Mouse (Mus musculus): ENCODE data around the gene Scaf4. TPM values are rescaled to one million over a fixed set of nuclear protein-coding genes. Genes with fewer than 3 reads are reported as not detected.

The Scaf4 gene
- total RNA-seq, 1 experiment: 36.0 TPM

DNA sequence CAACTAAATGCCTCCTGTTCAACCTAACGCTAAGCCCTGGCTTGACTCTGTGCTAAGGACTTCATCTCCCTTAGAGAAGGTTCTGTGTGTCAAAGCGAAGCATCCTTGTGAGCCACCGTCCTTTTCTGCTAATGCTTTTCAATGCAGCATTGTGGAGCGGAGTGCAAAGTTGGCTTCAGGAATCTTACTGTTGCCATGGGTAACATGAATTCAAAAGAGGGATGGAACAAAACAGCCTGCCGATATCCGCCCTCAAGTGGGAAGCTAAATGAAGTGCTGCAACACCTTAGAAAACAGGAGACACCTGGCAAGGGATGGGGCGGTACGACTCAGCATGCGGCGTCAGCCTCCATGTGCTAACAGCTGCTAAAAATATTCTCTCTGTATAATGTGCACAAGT, 107.8 kb downstream of the Scaf4 start:
- H3K4me3 ChIP-seq (ENCODE audit: insufficient read depth in 1 of 2, low read depth in 1 of 2, low read length in 2 of 2, poor library complexity in 1 of 2, severe bottlenecking in 1 of 2): no peak overlapping the region
- H3K27ac ChIP-seq (ENCODE audit: insufficient read depth, low read depth, low read length, poor library complexity, severe bottlenecking): no peak overlapping the region
- H3K4me1 ChIP-seq (ENCODE audit: control insufficient read depth in 2 of 2, insufficient read depth in 2 of 2, low read length in 2 of 2, poor library complexity in 1 of 2): peaks cover 0 to 5% of the 10 kb centered on the region in 2 experiments; a peak in 1 of 4 replicates
- H3K36me3 ChIP-seq (ENCODE audit: control insufficient read depth, insufficient read depth, low read length, poor library complexity, severe bottlenecking): no peaks in the 10 kb centered on the region
- no peak overlapping the region for H3K9ac ChIP-seq (ENCODE audit: insufficient read depth, low read depth, low read length, poor library complexity, severe bottlenecking)
- in situ Hi-C loops (cut with MboI; ENCODE audit: low sequenced_read_pairs in 2 of 2, unreplicated experiment in 2 of 2): no loop called here
- no peak for TF ChIP-seq ZC3H11A (IDR thresholded peaks at IDR 0.05; ENCODE audit: borderline replicate concordance, low read depth, low read length)
- TF ChIP-seq MAFK (IDR thresholded peaks at IDR 0.05; ENCODE audit: insufficient read depth, low read depth, low read length): no peak
- TF ChIP-seq CHD2 (IDR thresholded peaks at IDR 0.05; ENCODE audit: low read depth, low read length): no peak
- no peak for TF ChIP-seq HCFC1 (IDR thresholded peaks at IDR 0.05; ENCODE audit: borderline replicate concordance, insufficient read depth, low read length)
- no peak for TF ChIP-seq ZNF384 (IDR thresholded peaks at IDR 0.05; ENCODE audit: low read depth, low read length)
- no peak for DNase-seq (ENCODE audit: low read depth, low spot score)
- no peaks in the 10 kb centered on the region for H3K9me3 ChIP-seq (ENCODE audit: control insufficient read depth, insufficient read depth, low read depth, low read length)

Other genes starting within 250 kb of the Scaf4 start
- 15.7 and 22.9 TPM in 2 replicates for gene Tiam1, start 140.7 kb downstream of the Scaf4 start, total RNA-seq (2012; rRNA removed)
- gene Sod1, start 63.7 kb downstream of the Scaf4 start, total RNA-seq (2012; rRNA removed): 990 and 1,081 TPM in 2 replicates
- gene Hunk, start 101.5 kb upstream of the Scaf4 start, total RNA-seq (2012; rRNA removed): 9.0 and 9.2 TPM in 2 replicates

Data from ES-E14 (cell line).